Mouse (Mus musculus): ENCODE results near the gene Gpank1. TPM values are rescaled to one million over a fixed set of nuclear protein-coding genes. Genes with fewer than 3 reads are reported as not detected.

Gene Gpank1
- total and polyA plus RNA-seq, 2 experiments from 2014 or later = 14.1 to 18.1 TPM

DNA sequence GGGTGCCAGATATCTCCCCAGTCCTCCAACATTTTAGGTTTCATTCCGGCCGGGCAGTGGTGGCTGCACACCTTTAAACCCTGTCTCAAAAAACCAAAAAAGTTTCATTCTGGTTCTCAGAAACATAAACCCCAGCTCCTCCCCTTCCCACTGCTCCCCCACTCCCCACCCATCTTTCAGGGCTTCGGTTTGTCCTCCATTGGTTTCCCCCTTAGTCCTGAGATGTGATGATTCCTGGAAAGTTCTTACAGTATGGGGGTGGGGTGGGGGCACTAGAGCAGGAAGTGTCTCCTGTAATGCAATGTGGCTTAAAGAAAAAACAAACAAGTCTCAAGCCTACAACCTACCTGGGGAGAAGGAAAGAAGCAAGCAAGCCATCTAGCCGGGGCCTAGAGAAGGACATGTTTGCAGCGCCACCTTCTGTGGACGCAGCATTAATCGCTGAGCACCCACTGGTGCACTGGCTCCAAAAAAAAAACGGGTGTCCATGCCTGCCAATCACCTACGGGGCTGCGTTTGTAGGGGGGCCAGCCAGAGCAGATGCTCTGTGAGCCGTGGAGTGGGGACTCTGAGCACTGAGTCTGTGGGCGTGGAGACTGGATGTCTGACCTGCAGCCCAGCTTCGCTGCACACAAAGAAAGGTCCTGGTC is 15.4 kb upstream of the Gpank1 start:
- 17% methylated on average over 13 of the region's 13 CpGs for WGBS
- DNase-seq (ENCODE audit: low spot score) (peak; percentile 75), ATAC-seq (peak; percentile 49)
- no peaks in the 10 kb centered on the region for H3K4me1 ChIP-seq (ENCODE audit: insufficient read depth, low read length)
- H3K27ac ChIP-seq = peak overlapping the region; percentile 28; the same call in 1 of the 2 replicates
- no peaks in the 10 kb centered on the region for H3K9me3 ChIP-seq (ENCODE audit: low read length)
- peaks cover 32% of the 10 kb centered on the region for H3K36me3 ChIP-seq (ENCODE audit: insufficient read depth, low read length)
- no peak overlapping the region for H3K4me3 ChIP-seq (ENCODE audit: low read length)
- peak overlapping the region; percentile 23; the same call in 1 of the 2 replicates for H3K9ac ChIP-seq (replicated peaks; ENCODE audit: low read length)
- TF ChIP-seq CTCF (IDR thresholded peaks at IDR 0.05; ENCODE audit: low read depth) = peak; percentile 78
- H3K27me3 ChIP-seq (ENCODE audit: insufficient read depth, low read length) = no peaks in the 10 kb centered on the region
- peak overlapping the region; percentile 40 for H3K4me2 ChIP-seq (ENCODE audit: low read depth, low read length)

DNA sequence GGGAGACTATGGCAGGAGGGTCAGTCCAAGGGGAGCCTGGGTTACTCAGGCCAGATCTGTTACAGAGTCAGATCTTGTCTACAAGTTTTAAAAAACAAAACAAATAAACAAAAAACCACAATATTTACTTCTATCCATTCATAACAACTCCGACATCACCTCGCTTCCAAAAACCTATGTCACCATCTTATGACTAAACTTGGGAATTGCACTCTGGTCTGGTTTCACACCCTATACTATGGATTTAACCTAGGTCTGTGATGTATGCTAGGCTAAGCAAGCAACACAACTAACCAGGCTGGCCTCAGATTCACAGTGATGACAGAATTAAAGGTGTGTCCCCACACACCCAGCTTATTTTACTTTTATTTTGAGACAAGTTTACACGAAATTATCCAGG is 14.7 kb upstream of the Gpank1 start:
- H3K4me3 ChIP-seq (ENCODE audit: low read length) = no peak overlapping the region
- no peaks in the 10 kb centered on the region for H3K4me1 ChIP-seq (ENCODE audit: insufficient read depth, low read length)
- 62% methylated on average over 3 of the region's 3 CpGs for WGBS
- ATAC-seq (no peak), DNase-seq (ENCODE audit: low spot score) (peak; percentile 27)
- TF ChIP-seq CTCF (IDR thresholded peaks at IDR 0.05; ENCODE audit: low read depth) = peak; percentile 51
- H3K9me3 ChIP-seq (ENCODE audit: low read length) = no peaks in the 10 kb centered on the region
- no peak overlapping the region; the same call in 1 of the 2 replicates for H3K27ac ChIP-seq
- no peaks in the 10 kb centered on the region for H3K27me3 ChIP-seq (ENCODE audit: insufficient read depth, low read length)
- no peak overlapping the region for H3K9ac ChIP-seq (replicated peaks; ENCODE audit: low read length)
- 0 out of 2 replicates have a peak overlapping the region, but pooled peaks have one; percentile 40 for H3K4me2 ChIP-seq (ENCODE audit: low read depth, low read length)
- peaks cover 26% of the 10 kb centered on the region for H3K36me3 ChIP-seq (ENCODE audit: insufficient read depth, low read length)

DNA sequence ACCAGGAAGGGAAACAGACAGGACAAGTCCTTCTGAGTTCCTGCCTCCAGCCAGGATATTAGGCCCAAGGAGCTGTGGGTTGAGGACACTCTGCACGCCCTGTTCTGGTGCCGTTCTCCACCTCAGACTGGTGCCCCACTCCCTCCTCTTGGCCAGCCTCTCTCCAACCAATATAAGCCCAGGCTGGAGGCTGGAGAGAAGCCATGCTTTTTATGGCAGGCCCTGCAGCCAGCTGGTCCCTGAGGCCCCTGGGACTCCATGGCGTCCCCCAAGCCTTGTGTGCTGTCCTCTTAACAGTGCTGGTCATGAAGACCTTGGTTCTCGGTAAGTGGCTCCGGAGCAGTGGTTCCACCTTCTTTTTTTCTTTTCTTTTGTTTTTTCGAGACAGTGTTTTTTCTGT is 13.2 kb upstream of the Gpank1 start, which contains the start of gene Ly6g5c:
Ly6g5c (plus strand) TSS at position 183 of the 400 bp plus-strand sequence.
- no peaks in the 10 kb centered on the region for H3K9me3 ChIP-seq (ENCODE audit: low read length)

GRCm38 (mm10) chr17:35111774-35112173 is 9.5 kb upstream of the Gpank1 start:
- Histone ChIP-seq H3K27me3 (ENCODE audit: insufficient read depth, low read length) (no peaks in the 10 kb centered on the region), H3K4me1 (ENCODE audit: insufficient read depth, low read length) (no peaks in the 10 kb centered on the region), H3K9ac (replicated peaks; ENCODE audit: low read length) (no peak overlapping the region), H3K4me2 (ENCODE audit: low read depth, low read length) (no peak overlapping the region), H3K4me3 (ENCODE audit: low read length) (no peak overlapping the region), H3K27ac (no peak overlapping the region), H3K36me3 (ENCODE audit: insufficient read depth, low read length) (peaks cover 14% of the 10 kb centered on the region; the same call in 1 of the 2 replicates), H3K9me3 (ENCODE audit: low read length) (no peaks in the 10 kb centered on the region)
- no peak for TF ChIP-seq CTCF (IDR thresholded peaks at IDR 0.05; ENCODE audit: low read depth)
- no peak for ATAC-seq
- 54% methylated on average over 9 of the region's 9 CpGs for WGBS
- DNase-seq (ENCODE audit: low spot score) = no peak

More for the DNA sequence above, 13.2 kb upstream of the Gpank1 start, which contains the start of gene Ly6g5c:
- Histone ChIP-seq H3K4me1 (ENCODE audit: insufficient read depth, low read length) (no peaks in the 10 kb centered on the region), H3K36me3 (ENCODE audit: insufficient read depth, low read length) (peaks cover 12% of the 10 kb centered on the region), H3K4me2 (ENCODE audit: low read depth, low read length) (no peak within 1 kb of the TSS), H3K4me3 (ENCODE audit: low read length) (no peak within 1 kb of the TSS), H3K27me3 (ENCODE audit: insufficient read depth, low read length) (no peaks in the 10 kb centered on the region), H3K27ac (no peak within 1 kb of the TSS), H3K9ac (replicated peaks; ENCODE audit: low read length) (no peak within 1 kb of the TSS)
- ATAC-seq = no peak
- DNase-seq (ENCODE audit: low spot score) = peak; percentile 27
- TF ChIP-seq CTCF (IDR thresholded peaks at IDR 0.05; ENCODE audit: low read depth) = no peak
- WGBS = 71% methylated on average over 6 of the region's 6 CpGs

GRCm38 (mm10) chr17:35115046-35116019 is 5.9 kb upstream of the Gpank1 start, which contains the start of gene Ly6g5b:
Gene Ly6g5b, minus strand, starts transcription at chr17:35115428.
- peak; percentile 24 for DNase-seq (ENCODE audit: low spot score)
- Histone ChIP-seq H3K27ac (no peak within 1 kb of the TSS), H3K9me3 (ENCODE audit: low read length) (no peaks in the 10 kb centered on the region), H3K4me1 (ENCODE audit: insufficient read depth, low read length) (peaks cover 3% of the 10 kb centered on the region; the same call in 1 of the 2 replicates), H3K4me3 (ENCODE audit: low read length) (no peak within 1 kb of the TSS), H3K9ac (replicated peaks; ENCODE audit: low read length) (no peak within 1 kb of the TSS; the same call in 1 of the 2 replicates), H3K27me3 (ENCODE audit: insufficient read depth, low read length) (no peaks in the 10 kb centered on the region), H3K36me3 (ENCODE audit: insufficient read depth, low read length) (peaks cover 32% of the 10 kb centered on the region), H3K4me2 (ENCODE audit: low read depth, low read length) (no peak within 1 kb of the TSS)
- WGBS = 84% methylated on average over 8 of the region's 8 CpGs
- TF ChIP-seq CTCF (IDR thresholded peaks at IDR 0.05; ENCODE audit: low read depth) = peak; percentile 43
- no peak for ATAC-seq

DNA sequence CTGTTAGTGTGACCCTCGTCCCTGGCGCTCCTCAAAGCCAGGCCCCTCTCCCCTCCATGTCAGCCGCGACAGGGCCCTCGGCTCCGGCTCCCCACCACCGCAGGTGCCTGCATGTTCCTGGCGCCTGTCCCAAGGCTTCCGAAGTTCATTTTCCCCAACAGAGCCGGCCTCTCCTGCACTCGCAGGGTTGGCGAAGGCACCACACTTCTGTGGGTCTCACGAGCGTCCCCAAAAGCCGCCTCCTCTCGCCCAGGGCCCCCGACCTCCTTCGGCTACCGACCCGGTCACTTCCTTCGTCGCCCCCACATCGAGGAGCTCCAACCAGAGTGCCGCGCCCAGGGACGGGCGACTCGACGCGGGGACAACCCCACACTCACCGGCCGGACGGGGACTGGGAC is 511 bp upstream of the Gpank1 start:
- Histone ChIP-seq H3K4me2 (ENCODE audit: low read depth, low read length) (peak overlapping the region; percentile 96), H3K36me3 (ENCODE audit: insufficient read depth, low read length) (peaks cover 28% of the 10 kb centered on the region), H3K9me3 (ENCODE audit: low read length) (no peaks in the 10 kb centered on the region), H3K4me3 (ENCODE audit: low read length) (peak overlapping the region; percentile 79), H3K9ac (replicated peaks; ENCODE audit: low read length) (peak overlapping the region; percentile 93), H3K4me1 (ENCODE audit: insufficient read depth, low read length) (peaks cover 6% of the 10 kb centered on the region; the same call in 1 of the 2 replicates), H3K27ac (peak overlapping the region; percentile 70), H3K27me3 (ENCODE audit: insufficient read depth, low read length) (no peaks in the 10 kb centered on the region)
- WGBS = under 1% methylated on average over 33 of the region's 33 CpGs
- DNase-seq (ENCODE audit: low spot score) = peak; percentile 15
- no peak for ATAC-seq
- no peak for TF ChIP-seq CTCF (IDR thresholded peaks at IDR 0.05; ENCODE audit: low read depth)
